Mouse (Mus musculus) heart, adult 18-20 months (tissue): Measurements from ENCODE around the gene Tm7sf3. TPM values are rescaled to one million over a fixed set of nuclear protein-coding genes. Genes with fewer than 3 reads are reported as not detected.

Experiments
- DNase-seq, 2 experiments: peaks; one replicate each; pipeline ENCODE4 v3.0.0; 2021 to 2022; ENCODE audit warnings: mixed read lengths in 1 of 2
- long read RNA-seq, 2 experiments: library from polyadenylated mRNA; stranded (forward); transcript quantifications; one replicate each; pipeline ENCODE4 v2.0.0; 2021
- total RNA-seq, 2 experiments: library from RNA; stranded (reverse); gene quantifications; 2 replicates each; pipeline ENCODE4 v1.2.3; 2021

The Tm7sf3 gene
- 10 to 100 TPM; 15.5 to 18.5 TPM for total RNA-seq
- long read RNA-seq, experiment 1, transcript Tm7sf3-201 (12 exons, 3,241 nt) = major isoform, 30 of 35 reads
- long read RNA-seq, experiment 1, partial matches to known transcripts = 1 of 35 reads
- long read RNA-seq, experiment 1, other reads (novel, unspliced or antisense) = 4 of 35 reads
- long read RNA-seq, experiment 2, transcript Tm7sf3-201 (12 exons, 3,241 nt) = major isoform, 12 of 14 reads
- long read RNA-seq, experiment 2, partial matches to known transcripts = 1 of 14 reads
- long read RNA-seq, experiment 2, other reads (novel, unspliced or antisense) = 1 of 14 reads

DNA sequence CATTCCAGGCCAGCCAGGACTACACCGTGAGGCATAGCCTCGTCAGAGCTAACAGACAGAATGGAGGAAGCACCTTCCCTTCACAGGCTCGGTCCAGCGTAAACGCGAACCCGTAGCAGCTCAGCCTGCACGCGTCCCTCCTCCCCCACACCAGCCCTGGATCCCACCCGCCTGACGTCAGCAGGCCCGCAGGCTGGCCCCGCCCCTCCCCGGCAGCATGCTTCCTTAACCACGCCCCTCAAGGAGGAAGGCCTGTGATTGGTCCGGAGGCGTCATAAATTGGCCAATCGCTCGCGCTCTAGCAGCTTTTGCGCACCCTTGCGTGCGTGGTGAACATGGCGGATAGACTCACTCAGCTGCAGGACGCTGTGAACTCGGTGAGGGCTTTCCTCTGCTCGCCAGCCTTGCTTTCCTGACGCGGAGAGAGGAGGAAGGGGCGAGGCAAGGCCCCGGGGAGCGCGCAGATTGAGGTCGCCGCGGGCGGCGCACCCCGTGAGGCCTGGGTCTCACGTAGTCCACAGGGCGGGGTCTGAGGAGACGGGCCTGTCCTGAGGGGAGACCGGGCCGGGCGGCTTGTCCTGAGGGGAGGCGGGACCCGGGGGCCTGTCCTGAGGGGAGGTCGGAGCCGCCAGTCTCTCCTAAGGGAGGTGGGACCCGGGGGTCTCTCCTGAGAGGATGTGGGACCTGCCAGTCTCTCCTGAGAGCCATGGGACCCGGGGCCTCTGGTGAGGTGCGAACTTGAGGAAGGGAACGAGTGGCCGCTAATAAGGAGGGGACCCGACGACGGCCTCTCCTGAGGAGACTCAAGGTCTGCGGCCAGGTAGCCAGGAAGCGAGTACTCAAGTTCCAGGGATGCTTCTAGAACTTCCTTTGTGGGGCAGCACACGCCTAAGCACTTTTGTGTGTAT lies at the start of gene Tm7sf3, which contains the start of gene Med21:
Gene Tm7sf3 (minus strand): TSS at position 549 of the 908 bp plus-strand sequence.
Gene Med21 (plus strand): TSS at position 272 of the 908 bp plus-strand sequence.
- peak; percentile 99 for DNase-seq

DNA sequence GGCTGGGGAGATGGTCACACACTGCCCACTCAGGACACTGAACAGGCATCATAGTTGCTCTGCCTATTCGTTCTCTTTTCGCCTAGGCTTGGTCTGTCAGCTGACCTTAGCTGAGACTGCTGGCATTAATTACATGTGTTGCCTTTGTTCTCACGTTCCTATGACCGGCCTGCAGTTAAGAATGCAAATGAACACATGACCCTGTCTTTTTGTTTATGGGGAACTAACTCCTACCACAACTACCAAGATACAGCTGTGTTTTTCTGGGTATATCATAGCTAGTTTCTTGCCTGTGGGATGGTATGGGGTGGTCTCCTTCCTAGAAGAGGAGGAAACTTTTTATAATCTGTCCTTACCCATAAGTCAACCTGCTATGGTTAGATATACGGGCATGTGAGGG lies 46.2 kb upstream of the Tm7sf3 start:
- DNase-seq = no peak

DNA sequence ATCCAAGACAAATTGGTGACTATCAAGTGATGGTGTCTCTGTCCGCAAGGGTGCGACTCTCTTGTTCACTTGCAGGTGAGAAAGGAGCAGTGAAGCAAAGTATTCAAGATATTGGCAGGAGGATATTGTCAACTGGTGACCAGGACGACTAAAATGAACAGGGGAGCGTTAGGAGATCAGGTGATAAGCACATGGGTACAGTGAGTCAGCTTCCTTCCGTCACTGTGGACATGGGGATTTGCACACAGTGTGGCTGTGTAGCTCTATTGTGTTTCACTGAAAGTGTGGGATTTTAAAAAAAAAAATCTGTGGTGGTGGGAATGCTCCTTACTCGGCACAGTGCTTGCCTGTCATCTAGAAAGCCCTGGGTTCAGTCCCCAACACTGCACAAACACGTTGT lies 45.4 kb upstream of the Tm7sf3 start:
- no peak for DNase-seq

DNA sequence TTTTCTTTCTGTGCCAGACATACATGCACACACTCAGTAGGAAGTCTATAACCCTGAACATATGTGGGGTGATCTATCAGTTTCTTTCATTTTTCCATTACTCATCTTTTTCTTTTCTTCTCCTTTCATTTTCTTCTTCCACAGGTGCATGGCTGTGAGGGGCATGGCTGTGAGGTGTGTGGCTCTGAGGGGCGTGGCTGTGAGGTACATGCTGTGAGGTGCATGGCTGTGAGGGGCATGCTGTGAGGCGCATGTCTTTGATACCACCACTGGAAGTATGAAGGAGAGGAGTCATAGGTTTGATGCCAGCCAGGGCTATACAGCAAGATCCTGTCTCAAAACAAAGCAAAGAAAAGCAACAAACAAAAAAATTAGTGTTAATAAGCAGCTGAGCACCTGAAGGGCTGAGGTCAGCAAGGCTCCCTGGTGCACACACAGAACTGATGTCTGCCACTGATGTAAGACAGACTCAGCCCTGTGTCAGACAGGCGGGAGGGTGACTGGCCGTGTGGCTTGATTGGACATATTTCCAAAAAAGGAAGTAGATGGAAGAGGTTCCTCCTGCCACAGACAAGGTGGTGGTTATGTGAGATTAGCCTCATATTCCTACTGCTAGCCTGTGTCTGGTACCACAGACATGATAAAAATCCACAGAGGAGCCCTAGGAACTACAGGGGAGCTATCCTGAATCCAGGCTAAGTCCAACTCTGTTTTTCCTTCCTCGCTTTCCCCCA lies 44.0 kb upstream of the Tm7sf3 start:
- DNase-seq = no peak

DNA sequence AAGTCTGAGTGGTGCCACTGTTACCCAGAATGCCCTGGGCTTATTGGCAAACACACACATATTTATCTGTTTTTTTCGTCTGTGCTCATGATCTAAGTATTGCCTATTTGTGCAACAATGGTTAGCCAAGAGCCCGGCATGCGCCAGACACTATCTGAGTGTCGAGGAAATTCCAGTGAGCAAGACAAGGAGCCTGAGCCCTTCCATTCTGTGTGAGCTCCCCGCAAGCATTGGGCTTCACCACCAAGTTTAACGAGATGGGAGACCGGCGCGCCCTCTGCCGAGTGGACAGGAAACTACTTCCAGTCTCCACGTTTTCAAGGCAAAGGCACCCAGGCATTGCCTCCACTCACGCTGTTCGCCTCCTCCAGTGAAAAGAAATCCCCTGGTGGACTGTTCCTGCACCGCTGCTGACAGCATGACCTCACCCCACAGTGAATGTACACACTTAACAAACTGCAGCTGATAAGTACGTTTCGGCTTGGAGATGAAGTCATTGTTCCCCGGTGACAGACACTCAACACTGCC lies 43.2 kb upstream of the Tm7sf3 start:
- DNase-seq = peak; percentile 86 to 93

DNA sequence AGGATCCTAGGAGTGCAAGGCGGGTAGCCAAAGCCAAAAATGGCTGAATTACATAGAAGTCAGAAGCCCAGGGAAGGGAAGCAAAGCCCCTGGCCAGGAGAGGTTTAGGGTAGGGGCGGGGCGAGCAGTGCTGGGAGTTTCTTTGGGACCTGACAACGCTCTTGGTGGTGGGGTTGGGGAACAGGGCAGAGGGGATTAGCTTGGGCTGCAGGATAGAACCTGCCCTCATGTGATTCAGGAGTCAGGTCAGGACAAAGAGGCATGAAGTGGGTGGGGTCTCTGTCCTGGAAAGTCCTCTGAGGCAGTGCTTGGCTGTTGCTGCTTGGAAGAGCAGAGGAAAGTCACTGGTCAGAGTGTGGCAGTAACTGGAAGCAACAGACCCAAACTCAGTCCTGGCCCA lies 41.3 kb upstream of the Tm7sf3 start:
- peak in 1 of 2 experiments; percentile 25 for DNase-seq

DNA sequence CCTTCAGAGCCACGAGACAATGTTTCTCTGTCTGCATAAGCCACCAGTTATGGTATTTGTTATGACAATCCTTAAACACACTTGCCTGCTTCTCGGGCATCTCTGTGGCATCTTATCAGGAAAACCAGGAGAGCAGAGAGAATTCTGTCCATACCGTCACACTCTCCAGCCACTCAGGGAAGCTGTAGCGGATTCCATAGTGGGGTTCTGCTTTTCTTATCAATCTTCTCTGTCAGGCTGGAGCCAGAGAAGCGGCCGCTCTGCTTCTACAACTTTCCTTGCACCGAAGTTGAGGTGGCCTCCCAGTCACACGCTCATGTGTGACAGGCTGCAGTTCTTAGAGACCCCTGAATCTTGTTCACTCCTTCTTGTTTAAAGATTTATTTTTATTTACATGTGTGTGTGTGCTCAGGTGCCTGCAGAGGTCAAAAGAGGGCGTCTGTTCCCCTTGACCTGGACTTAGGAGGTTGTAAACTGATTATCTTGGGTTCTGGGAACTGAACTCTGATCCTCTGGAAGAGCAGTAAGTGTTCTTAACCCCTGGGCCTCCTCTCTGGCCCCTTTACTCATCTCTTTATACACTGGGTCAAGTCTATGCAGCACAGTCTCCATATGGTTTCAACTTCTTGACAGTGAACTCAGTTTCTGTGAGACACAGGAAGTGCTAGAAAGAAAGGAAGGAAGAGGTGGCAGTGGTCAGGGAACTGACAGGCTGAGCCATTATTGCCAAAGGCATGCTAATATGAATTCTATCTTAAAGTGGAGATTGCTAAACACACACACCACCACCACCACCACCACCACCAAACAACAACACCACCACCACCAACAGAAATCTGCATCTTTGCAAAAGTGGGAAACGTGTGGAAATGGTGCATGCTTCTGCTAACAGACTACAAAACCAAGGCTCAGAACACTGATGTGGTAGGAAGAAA lies 35.8 kb upstream of the Tm7sf3 start:
- no peak for DNase-seq

DNA sequence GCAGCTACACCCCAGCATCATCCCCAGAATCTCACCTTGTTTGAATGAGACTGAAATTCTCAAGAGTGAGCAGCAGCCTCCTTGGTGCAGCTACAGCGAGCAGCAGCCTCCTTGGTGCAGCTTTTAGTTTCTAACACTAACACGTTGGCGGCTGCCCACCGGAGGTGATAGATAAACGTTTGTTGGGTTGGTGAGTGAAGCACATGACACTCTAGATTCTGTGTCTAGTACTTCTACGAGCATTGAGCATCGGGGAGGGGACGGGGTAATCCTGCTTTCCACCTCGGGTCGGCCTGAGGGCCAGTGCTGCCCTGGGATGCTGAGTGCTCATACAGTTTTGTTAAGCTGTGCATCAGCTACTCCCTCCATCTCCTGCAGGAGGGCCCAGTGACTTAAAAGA lies 34.3 kb upstream of the Tm7sf3 start:
- no peak for DNase-seq

DNA sequence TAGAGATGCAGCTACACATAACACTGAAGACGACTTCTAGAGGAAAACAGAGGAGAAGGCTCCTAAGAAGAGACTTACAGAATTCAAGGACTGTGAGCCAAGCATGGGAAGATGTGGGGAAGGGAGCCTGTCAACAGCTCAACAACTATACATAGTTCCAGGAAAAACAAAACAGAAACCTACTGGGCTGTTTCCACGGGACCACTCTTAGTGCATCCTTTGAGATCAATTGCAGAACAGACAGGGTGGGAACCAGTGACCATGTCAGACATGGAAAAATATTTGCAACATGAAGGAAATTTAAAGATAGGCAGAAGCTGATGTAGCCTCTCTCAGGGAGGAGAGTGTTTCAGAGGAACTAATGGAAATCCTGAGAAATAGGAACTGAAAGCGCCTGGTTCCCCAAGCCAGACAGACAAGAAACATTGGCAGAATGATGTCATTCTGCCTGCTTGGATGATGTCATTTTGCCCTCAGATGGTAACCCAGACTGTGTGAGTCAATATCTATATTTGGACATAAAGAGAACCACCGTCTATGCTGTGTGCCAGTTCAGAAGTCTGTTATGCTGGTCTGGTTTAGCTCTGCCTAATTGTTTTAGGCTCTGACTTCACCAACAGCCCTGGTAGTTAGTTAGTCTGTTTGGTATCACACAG lies 32.4 kb upstream of the Tm7sf3 start:
- peak in 1 of 2 experiments; percentile 63 for DNase-seq

DNA sequence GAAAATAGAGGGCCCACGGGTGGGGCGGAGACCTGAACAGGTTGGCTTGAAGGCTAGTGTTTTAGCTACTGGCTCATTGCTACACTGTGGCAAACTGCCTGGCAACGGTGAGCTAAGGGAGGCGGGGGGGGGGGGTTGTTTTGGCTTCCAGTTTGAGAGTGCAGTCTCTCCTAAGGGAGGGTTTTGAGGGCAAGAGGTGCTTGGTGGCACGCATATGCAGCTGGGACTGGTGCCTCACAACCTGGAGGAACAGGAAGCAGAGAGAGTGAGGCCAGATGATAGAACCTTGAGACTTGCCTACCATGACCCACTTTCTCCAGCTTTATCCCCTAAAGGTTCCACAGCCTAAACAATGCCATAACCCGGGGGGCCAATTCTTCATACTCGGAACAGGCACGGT lies 31.8 kb upstream of the Tm7sf3 start:
- no peak for DNase-seq

DNA sequence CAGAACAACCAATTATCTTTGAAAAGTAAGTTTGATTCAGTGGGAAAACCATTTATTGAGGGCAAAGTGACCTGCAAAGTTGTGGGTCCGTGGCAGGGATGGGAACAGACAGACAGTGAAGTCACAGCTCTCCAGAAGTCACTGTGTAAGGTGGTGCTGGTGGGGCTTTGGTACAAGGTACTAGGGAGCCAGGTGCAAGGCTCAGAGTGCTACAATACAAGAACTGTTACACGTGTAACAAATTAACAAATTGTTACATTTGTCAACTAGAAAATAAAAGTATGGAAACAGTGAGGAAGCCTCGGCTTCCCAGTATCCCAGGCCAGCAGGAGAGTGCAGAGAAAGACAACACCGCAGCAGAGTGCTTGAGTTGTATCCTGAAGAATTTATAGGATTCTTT lies 31.1 kb upstream of the Tm7sf3 start:
- DNase-seq = no peak

DNA sequence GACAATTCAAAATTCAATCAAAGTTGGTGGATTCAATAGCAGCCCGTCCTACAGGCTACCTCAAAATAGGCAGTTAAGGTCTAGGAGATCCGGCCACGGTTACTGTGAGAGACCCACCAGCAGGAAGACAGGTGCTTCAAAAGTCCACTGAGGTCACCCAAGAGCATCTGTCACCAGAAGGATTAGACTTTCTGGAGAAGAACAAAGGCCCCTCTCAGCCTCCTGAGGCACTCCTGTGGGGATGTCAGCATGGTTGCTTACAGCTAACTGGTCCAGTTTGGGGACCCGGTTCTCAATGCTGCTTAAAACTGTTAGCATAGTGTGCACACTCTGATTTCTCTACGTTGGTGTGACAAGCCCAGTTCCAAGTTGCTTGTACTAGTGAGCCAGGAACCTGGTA lies 29.5 kb upstream of the Tm7sf3 start:
- DNase-seq = peak in 1 of 2 experiments; percentile 33

DNA sequence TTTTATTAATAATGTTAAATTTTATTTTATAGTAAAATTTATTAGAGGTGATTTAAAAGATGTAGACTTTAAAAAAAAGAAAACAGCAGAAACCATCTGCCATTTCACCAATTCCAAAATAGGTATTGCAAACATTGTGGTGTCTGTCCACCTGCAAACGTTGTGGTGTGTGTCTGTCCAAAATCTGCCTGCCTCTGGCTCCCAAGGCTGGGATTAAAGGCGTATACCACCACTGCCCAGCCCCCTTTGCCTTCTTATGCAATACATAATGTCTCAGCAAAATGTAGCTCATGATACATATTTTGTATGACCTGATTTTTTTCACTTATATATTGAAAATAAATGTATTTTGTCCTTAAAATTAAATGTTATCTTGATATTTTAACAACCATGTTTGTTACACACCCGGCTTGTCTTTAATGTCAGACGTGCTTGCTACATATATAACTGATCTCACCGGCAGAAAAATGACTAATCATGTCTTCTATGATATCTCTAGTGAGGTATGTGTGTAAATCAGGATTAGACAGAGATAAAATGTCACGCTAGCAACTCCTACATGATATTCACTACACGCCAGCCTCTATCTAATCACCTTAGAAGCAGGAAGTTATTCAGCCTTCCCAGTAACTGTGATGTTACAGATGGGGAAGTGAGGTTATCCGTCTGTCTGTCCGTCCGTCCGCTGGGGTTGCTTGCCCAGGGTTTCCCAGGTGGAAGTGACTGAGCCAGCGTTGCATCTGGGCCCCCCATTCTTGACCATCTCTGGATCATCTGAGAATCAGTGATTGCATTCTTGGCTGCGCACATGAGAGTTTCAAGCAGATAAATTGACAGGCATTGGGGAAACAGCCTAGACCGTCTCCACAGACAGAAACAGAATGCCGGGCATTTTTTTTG lies 28.6 kb upstream of the Tm7sf3 start:
- DNase-seq = peak in 1 of 2 experiments; percentile 33

DNA sequence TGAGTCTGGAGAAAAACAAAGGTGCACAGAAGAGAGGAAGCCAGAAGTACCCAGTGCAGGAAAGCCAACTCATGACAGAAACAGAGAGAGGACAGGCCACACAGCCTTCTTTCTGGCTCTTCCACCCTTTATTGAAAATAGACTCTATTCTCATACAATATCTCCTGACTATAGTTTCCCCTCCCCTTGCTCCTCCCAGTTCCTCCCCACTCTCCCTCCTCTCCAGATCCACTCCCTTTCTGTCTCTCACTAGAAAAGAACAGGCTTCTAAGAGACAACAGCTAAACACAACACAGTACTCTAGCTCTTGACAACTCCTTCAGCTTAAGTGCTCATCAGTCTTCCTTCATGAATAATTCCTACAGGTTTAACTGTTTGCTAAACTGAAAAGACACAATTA lies 26.0 kb upstream of the Tm7sf3 start:
- no peak for DNase-seq

DNA sequence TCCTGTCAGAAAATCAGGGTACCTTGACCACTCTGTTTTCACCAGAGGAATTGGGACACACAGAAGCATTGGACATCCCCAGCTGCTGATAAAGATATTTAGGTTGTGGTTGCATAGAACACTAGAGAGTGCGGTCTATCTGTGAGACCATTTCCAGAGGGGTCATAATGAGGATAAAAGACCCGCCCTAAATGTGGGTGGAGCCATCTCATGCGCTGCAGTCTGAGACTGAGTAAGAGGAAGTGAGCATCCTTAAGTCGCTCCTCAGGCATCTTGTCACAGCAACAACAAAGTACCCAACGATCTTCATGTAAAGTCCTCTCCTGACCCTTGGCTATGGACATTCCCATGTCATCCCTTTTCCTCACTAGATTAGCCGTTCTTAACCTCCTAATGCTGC lies 24.2 kb upstream of the Tm7sf3 start:
- no peak for DNase-seq

DNA sequence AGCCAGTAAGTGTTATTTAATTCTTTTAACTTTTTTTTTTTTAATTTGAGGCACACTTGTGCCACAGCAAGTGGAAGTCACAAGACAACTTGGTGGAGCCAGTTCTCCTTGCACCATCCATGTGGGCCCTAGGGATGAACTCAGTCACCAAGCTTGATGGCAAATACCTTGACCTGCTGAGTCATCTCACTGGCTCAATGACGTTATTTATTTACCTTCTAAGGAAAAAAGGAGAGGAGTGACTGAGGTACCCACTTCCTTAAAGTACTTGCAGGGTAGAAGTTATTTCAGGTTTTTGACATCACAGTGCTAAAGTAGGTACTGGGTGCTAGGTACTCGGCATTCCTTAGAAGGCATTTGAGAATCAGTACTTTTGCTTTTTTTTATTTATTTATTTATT lies 22.8 kb upstream of the Tm7sf3 start:
- no peak for DNase-seq

DNA sequence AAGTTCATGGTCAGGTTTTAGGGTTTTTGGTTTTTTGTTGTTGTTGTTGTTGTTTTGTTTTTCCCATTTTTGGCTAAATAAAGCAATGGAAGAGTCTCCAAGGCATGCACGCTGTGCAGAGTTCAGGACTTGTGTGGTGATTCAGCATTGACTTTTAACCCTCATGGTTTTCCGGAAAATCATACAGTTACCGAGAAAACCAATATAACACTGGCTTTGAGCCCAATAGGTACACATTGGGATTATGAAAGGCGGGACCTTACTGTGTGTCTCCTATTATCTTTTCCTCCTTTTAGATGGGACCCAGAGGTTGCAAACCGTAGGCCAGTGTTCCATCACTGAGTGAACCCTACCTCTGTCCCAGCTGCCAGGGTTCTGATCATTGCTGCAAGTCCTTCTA lies 22.3 kb upstream of the Tm7sf3 start:
- no peak for DNase-seq

DNA sequence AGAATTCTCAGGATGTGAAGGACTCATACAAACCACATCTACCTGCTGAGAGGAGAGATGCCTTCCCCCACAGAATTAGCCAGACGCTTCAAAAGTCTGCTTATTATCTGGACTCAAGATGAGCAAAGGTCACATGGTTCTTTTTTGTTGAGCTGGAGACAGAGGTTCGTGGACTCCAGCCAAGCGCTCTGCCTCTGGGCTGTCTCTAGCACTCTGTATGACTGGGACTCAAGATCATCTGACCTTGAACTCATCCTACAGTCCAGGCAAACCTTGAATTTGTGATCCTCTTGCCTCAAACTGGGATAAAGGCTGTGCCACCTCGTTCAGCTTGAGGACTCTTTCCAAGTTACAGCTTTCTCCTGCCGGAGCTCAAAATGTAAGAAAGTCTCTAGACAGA lies 21.5 kb upstream of the Tm7sf3 start:
- peak in 1 of 2 experiments; percentile 38 for DNase-seq

DNA sequence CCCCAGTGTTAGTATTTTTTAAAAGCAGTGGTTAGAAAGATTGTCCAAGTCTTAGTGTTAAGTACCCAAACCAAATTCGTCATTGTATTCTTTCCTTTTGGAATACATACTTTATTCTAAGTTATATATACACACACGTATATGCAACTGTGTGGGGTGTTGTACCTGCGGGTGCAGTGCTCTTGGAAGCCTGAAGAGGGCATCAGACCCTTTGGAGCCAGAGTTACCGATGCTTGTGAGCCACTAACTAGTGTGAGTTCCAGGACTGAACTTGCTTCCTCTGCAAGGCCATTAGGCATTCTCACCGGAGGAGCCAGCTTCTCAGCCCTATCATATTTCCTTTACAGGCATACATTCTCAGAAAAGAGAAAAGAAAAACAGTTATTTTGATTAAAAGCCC lies 20.1 kb upstream of the Tm7sf3 start:
- peak; percentile 51 to 71 for DNase-seq

DNA sequence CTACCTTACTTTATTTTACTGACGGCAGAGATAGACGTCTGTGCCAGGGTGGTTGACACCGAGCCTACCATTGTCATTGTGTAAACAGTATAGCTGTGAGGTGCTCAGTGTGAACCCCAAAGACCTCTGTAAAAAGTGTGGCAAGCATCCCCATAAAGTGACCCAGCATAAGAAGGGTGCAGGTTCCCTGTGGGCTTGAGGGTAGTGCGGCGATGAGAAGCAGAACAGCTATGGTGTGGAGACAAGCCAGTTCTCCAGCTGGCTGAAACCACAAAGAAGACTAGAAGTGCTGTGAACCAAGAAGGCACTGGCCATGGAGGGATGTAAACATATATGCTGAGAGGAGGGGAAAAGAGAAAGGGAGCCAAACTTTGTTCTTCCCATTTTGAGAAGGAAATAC lies 19.0 kb upstream of the Tm7sf3 start:
- DNase-seq = no peak
